Mouse (Mus musculus) 3T3-L1 (cell line): ENCODE measurements around the gene Ercc6l2.
A peak's percentile ranks its signal among the peaks of the same experiment; 100 is the strongest.

ENCODE experiments used
- DNase-seq: peaks from one replicate; pipeline ENCODE4 v3.0.0-alpha.2; 2015; ENCODE audit warnings: low read depth, low spot score

The Ercc6l2 gene

DNA sequence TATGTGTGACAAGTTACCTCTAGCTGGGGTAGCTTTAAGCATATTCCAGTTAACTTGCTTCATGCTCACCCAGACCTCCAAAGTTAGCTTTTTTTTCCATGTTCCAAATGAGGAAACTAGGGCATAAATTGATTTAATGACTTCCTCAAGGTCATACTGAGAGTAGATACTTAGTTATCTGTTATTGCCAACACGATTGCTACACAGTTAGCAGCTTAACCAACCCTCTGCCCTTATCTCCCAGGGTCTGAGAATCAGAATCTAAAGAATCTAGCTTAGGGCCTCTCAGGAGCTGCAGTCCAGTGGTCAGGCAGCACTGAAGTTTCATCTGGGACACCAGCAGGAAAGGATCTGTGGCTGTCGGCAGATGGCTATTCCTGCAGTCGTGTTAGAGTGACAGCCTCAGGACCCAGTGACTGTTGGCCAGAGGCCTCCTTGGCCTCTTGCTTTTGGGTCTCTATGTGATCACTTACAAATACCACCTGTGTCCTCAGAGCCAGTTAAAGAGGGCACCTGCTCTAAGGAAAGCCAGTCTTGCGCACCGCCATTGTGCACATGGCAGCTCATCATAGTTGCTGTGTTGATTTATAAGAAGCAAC lies 115.0 kb downstream of the Ercc6l2 start:
- no peak for DNase-seq

DNA sequence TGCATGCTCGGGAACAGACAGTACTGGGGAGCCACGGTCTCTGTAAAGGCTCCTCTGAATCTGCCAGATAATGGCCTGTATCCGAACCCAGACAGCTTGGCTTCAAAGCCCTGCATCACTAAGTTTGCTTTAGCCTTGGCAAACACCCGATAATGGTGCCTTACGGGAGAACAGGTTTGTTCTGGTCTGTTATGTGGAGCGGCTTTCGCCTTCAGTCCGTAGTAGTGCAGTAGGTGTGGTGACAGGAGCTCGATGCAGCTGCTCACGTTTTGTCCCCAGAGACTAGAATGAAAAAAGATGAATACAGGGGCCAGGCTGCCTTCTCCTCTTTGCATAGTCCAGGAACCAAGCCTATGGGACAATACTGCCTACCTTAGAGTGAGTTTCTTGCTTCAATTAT lies 115.5 kb downstream of the Ercc6l2 start:
- DNase-seq, result no peak

DNA sequence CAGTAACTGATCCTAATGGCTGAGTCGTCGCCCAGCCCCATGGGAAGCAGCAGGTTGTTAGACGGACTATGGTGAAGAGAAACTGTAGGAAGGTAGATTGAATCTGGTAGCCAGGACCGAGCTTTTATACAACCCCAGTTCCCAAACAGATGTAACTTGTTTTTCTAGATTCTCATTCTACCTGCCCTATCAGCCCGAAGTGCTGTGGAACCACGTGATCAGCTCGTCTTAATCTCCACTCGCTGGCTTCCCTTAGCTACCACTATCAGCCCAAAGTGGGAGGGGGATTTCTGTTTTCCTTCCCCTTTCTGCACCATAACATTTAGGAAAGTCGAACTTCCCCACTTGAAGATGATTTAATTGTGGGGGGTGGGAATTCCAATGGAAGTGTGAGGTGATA lies 121.3 kb downstream of the Ercc6l2 start:
- DNase-seq, result no peak

DNA sequence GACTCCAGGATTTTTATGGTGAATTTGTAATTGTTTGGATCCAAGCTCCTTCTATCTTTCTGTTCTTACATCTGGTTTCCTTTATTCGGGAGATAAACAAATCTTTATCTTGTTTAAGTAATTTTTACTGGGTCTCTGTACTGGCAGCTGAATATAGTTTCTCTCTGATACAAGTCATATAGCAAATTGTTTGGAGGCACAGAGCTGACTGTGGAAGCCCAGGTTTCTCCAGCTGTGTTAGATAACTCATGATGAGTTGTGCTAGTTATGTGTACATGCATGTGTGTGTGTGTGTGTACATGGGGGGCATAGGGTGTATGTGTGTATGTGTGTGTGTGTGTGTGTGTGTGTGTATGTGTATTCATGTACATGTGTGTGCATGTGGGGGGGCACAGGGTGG lies 125.2 kb downstream of the Ercc6l2 start:
- no peak for DNase-seq

DNA sequence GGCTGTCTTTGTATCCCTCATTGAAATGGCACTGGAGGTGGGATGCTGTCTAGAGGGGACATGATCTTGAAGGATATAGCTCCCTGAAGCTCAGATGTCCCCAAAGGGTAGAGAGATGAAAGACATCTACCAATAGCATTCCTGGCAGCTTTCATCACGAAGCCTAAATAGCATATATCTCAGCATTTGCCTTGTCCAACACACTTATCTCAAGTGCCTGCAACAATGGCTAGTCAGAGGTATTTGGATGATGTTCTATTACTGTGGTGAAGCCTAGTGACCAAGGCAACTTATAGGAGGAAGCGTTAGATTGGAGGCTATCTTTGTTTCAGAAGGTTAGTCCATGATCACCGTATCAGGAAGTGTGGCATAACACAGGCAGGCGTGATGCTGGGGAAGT lies 126.1 kb downstream of the Ercc6l2 start:
- DNase-seq, result no peak

DNA sequence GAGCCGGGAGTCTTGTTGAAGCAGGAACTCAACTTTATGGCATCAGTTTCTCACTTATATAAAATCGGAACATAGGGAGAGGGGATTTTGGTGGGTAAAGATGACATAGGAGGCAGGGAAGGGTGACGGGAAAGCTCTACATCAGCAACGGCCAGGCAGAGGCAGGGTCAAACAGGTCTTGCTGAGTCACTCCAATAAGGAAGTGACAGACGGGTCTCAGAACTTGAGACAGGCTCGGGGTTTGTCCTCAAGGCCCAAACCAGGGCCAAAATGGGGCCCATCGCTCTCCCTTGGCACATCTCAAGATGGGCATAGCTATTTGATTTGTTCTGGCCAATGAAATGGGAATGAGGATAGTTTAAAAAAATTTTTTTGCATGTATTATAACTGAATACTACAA lies 128.6 kb downstream of the Ercc6l2 start:
- DNase-seq, result no peak

DNA sequence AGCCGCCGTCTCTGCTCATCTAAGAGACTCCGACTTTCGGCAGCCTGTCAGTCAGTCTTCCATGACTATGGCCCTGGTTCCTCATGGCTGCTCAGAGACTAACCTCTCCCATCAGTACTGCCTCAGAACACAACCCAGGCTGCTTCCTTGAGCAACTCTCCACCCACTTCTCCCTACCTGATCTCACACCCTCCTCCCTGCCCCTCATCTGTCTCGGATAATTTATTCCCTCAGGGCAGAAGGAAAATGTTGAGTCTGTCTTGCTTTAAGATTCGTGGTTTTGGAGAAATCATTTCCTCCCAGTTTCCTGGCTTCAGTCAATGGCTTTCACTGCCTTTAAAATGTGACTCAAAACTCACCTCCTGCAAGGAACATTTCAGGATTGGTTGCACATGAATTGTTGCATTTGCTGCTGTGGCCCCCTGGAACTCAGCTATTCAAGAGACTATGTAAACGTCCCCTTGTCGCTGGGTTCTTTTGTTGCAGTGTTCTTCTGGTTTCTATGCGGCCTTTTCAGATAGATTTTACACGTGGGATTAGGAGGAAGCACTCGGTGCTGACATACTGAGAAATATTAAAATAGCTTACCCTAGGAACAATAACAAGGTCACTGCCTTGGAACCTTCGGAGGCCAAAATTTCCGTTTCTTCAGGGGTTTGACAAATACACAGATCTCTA lies 129.4 kb downstream of the Ercc6l2 start:
- DNase-seq, result peak; percentile 64
